Mouse (Mus musculus): ENCODE results near the gene Bri3. TPM values are rescaled to one million over a fixed set of nuclear protein-coding genes. Genes with fewer than 3 reads are reported as not detected.
"Not testable (repeated sequence)": the region's sequence is repeated elsewhere in the genome, so short reads cannot be mapped to it uniquely, and the experiment has no call there.

Gene Bri3
- polyA plus RNA-seq, 1 experiment from 2014 or later: 150 TPM

- H3K4me3 ChIP-seq: no peak overlapping the region
- H3K4me1 ChIP-seq: peaks cover 12% of the 10 kb centered on the region
- WGBS: 93% methylated on average over 8 of the region's 8 CpGs
- no peak overlapping the region for H3K9ac ChIP-seq
- H3K4me2 ChIP-seq (replicated peaks): no peak overlapping the region
- no peaks in the 10 kb centered on the region for H3K9me3 ChIP-seq (replicated peaks)
- H3K36me3 ChIP-seq: no peaks in the 10 kb centered on the region
- no peak overlapping the region for H3K27ac ChIP-seq
- ATAC-seq (ENCODE audit: low FRiP score): no peak
- no peaks in the 10 kb centered on the region for H3K27me3 ChIP-seq
These were observed 73.2 kb downstream of the Bri3 start for GRCm38 (mm10) chr5:144317426-144317825.

- H3K9ac ChIP-seq: no peak overlapping the region
- H3K4me3 ChIP-seq: no peak overlapping the region
- no peaks in the 10 kb centered on the region for H3K9me3 ChIP-seq (replicated peaks)
- H3K27ac ChIP-seq: no peak overlapping the region
- no peaks in the 10 kb centered on the region for H3K36me3 ChIP-seq
- no peak for ATAC-seq (ENCODE audit: low FRiP score)
- 47% methylated on average over 6 of the region's 6 CpGs for WGBS
- no peaks in the 10 kb centered on the region for H3K27me3 ChIP-seq
- no peak overlapping the region for H3K4me2 ChIP-seq (replicated peaks)
- H3K4me1 ChIP-seq: peaks cover 12% of the 10 kb centered on the region
These were observed 74.0 kb downstream of the Bri3 start for GRCm38 (mm10) chr5:144318286-144318685.

- no peak for ATAC-seq (ENCODE audit: low FRiP score)
- H3K9ac ChIP-seq: no peak overlapping the region
- no peaks in the 10 kb centered on the region for H3K27me3 ChIP-seq
- 77% methylated on average over 7 of the region's 7 CpGs for WGBS
- H3K36me3 ChIP-seq: no peaks in the 10 kb centered on the region
- peaks cover 9% of the 10 kb centered on the region for H3K4me1 ChIP-seq
- no peaks in the 10 kb centered on the region for H3K9me3 ChIP-seq (replicated peaks)
- no peak overlapping the region for H3K27ac ChIP-seq
- no peak overlapping the region for H3K4me2 ChIP-seq (replicated peaks)
- H3K4me3 ChIP-seq: no peak overlapping the region
These were observed 77.4 kb downstream of the Bri3 start for GRCm38 (mm10) chr5:144321681-144322080.

GRCm38 (mm10) chr5:144322717-144323116 is 78.5 kb downstream of the Bri3 start:
- H3K27me3 ChIP-seq: no peaks in the 10 kb centered on the region
- no peak overlapping the region for H3K4me2 ChIP-seq (replicated peaks)
- ATAC-seq (ENCODE audit: low FRiP score): no peak
- no peaks in the 10 kb centered on the region for H3K9me3 ChIP-seq (replicated peaks)
- H3K27ac ChIP-seq: no peak overlapping the region
- H3K4me1 ChIP-seq: peaks cover 9% of the 10 kb centered on the region
- 90% methylated on average over 3 of the region's 3 CpGs for WGBS
- H3K36me3 ChIP-seq: no peaks in the 10 kb centered on the region
- H3K9ac ChIP-seq: no peak overlapping the region
- H3K4me3 ChIP-seq: no peak overlapping the region

- no peak overlapping the region for H3K4me2 ChIP-seq (replicated peaks)
- H3K4me1 ChIP-seq: no peaks in the 10 kb centered on the region
- no peak overlapping the region for H3K4me3 ChIP-seq
- H3K27ac ChIP-seq: no peak overlapping the region
- WGBS: 89% methylated on average over 11 of the region's 11 CpGs
- H3K36me3 ChIP-seq: no peaks in the 10 kb centered on the region
- H3K9me3 ChIP-seq (replicated peaks): no peaks in the 10 kb centered on the region
- H3K27me3 ChIP-seq: no peaks in the 10 kb centered on the region
- no peak overlapping the region for H3K9ac ChIP-seq
- no peak for ATAC-seq (ENCODE audit: low FRiP score)
These were observed 89.8 kb downstream of the Bri3 start for GRCm38 (mm10) chr5:144334010-144334409.

- H3K36me3 ChIP-seq; H3K9me3 ChIP-seq (replicated peaks); H3K4me3 ChIP-seq; H3K27ac ChIP-seq; H3K4me1 ChIP-seq; ATAC-seq (ENCODE audit: low FRiP score); H3K9ac ChIP-seq; H3K27me3 ChIP-seq; H3K4me2 ChIP-seq (replicated peaks): not testable (repeated sequence)
- WGBS: 84% methylated on average over 6 of the region's 6 CpGs
These were observed 91.1 kb downstream of the Bri3 start for GRCm38 (mm10) chr5:144335357-144335756.

- H3K9ac ChIP-seq: no peak overlapping the region
- no peak overlapping the region for H3K27ac ChIP-seq
- no peaks in the 10 kb centered on the region for H3K36me3 ChIP-seq
- no peaks in the 10 kb centered on the region for H3K9me3 ChIP-seq (replicated peaks)
- no peak for ATAC-seq (ENCODE audit: low FRiP score)
- H3K4me1 ChIP-seq: no peaks in the 10 kb centered on the region
- no peak overlapping the region for H3K4me3 ChIP-seq
- 48% methylated on average over 1 of the region's 1 CpGs for WGBS
- no peak overlapping the region for H3K4me2 ChIP-seq (replicated peaks)
- H3K27me3 ChIP-seq: no peaks in the 10 kb centered on the region
These were observed 94.5 kb downstream of the Bri3 start for GRCm38 (mm10) chr5:144338787-144339186.

- Histone ChIP-seq H3K36me3 (no peaks in the 10 kb centered on the region), H3K27ac (no peak overlapping the region), H3K27me3 (no peaks in the 10 kb centered on the region), H3K9ac (no peak overlapping the region), H3K4me2 (replicated peaks) (no peak overlapping the region), H3K4me3 (no peak overlapping the region), H3K9me3 (replicated peaks) (no peaks in the 10 kb centered on the region), H3K4me1 (no peaks in the 10 kb centered on the region)
- ATAC-seq (ENCODE audit: low FRiP score): no peak
- WGBS: 66% methylated on average over 1 of the region's 1 CpGs
These were observed 96.8 kb downstream of the Bri3 start for GRCm38 (mm10) chr5:144341085-144341484.

- Histone ChIP-seq H3K36me3 (no peaks in the 10 kb centered on the region), H3K9me3 (replicated peaks) (no peaks in the 10 kb centered on the region), H3K4me3 (no peak overlapping the region), H3K4me2 (replicated peaks) (no peak overlapping the region), H3K27ac (no peak overlapping the region), H3K27me3 (no peaks in the 10 kb centered on the region), H3K4me1 (no peaks in the 10 kb centered on the region), H3K9ac (no peak overlapping the region)
- ATAC-seq (ENCODE audit: low FRiP score): no peak
- 84% methylated on average over 6 of the region's 6 CpGs for WGBS
These were observed 100.4 kb downstream of the Bri3 start for GRCm38 (mm10) chr5:144344592-144344991.

- H3K27ac ChIP-seq: no peak overlapping the region
- H3K4me2 ChIP-seq (replicated peaks): no peak overlapping the region
- H3K4me3 ChIP-seq: no peak overlapping the region
- H3K4me1 ChIP-seq: no peaks in the 10 kb centered on the region
- ATAC-seq (ENCODE audit: low FRiP score): no peak
- 8% methylated on average over 8 of the region's 8 CpGs for WGBS
- H3K9ac ChIP-seq: no peak overlapping the region
- peaks cover 3% of the 10 kb centered on the region; the same call in 1 of the 2 replicates for H3K27me3 ChIP-seq
- H3K36me3 ChIP-seq: no peaks in the 10 kb centered on the region
- H3K9me3 ChIP-seq (replicated peaks): no peaks in the 10 kb centered on the region
These were observed 106.9 kb downstream of the Bri3 start for GRCm38 (mm10) chr5:144351185-144351584.

- Histone ChIP-seq H3K9ac (no peak overlapping the region), H3K27ac (no peak overlapping the region), H3K27me3 (peaks cover 7% of the 10 kb centered on the region; the same call in 1 of the 2 replicates), H3K4me2 (replicated peaks) (no peak overlapping the region), H3K36me3 (no peaks in the 10 kb centered on the region), H3K4me3 (no peak overlapping the region), H3K4me1 (peaks cover 4% of the 10 kb centered on the region; the same call in 1 of the 2 replicates), H3K9me3 (replicated peaks) (no peaks in the 10 kb centered on the region)
- ATAC-seq (ENCODE audit: low FRiP score): no peak
- WGBS: 89% methylated on average over 9 of the region's 9 CpGs
These were observed 108.2 kb downstream of the Bri3 start for GRCm38 (mm10) chr5:144352250-144353047.

- WGBS: 9% methylated on average over 17 of the region's 17 CpGs
- no peak for ATAC-seq (ENCODE audit: low FRiP score)
- H3K9ac ChIP-seq: peak overlapping the region; percentile 56
These were observed 112.7 kb downstream of the Bri3 start for GRCm38 (mm10) chr5:144356776-144357455.

GRCm38 (mm10) chr5:144357551-144357880 is 113.3 kb downstream of the Bri3 start:
- no peaks in the 10 kb centered on the region for H3K9me3 ChIP-seq (replicated peaks)
- H3K36me3 ChIP-seq: no peaks in the 10 kb centered on the region
- H3K4me3 ChIP-seq: peak overlapping the region; percentile 51
- peak overlapping the region; percentile 56 for H3K9ac ChIP-seq
- H3K4me2 ChIP-seq (replicated peaks): peak overlapping the region; percentile 93
- ATAC-seq (ENCODE audit: low FRiP score): 0 out of 2 replicates have a peak, but pooled peaks have one; percentile 3
- H3K27ac ChIP-seq: no peak overlapping the region
- WGBS: under 1% methylated on average over 27 of the region's 27 CpGs
- peaks cover 16% of the 10 kb centered on the region for H3K4me1 ChIP-seq
- H3K27me3 ChIP-seq: peaks cover 25% of the 10 kb centered on the region

More at GRCm38 (mm10) chr5:144356776-144357455, 112.7 kb downstream of the Bri3 start:
- peaks cover 16% of the 10 kb centered on the region for H3K4me1 ChIP-seq
- peaks cover 25% of the 10 kb centered on the region for H3K27me3 ChIP-seq
- H3K9me3 ChIP-seq (replicated peaks): no peaks in the 10 kb centered on the region
- H3K36me3 ChIP-seq: no peaks in the 10 kb centered on the region
- peak overlapping the region; percentile 51 for H3K4me3 ChIP-seq
- no peak overlapping the region for H3K27ac ChIP-seq
- H3K4me2 ChIP-seq (replicated peaks): peak overlapping the region; percentile 93
